Mouse (Mus musculus) urinary bladder, postnatal 36 days (tissue): Measurements from ENCODE around the gene Med18.
"Not testable (repeated sequence)": the region's sequence is repeated elsewhere in the genome, so short reads cannot be mapped to it uniquely, and the experiment has no call there.

Source experiments
- DNase-seq, 2 experiments: peaks; one replicate each; pipeline ENCODE4 v3.0.0; 2022; ENCODE audit warnings: low spot score in 2 of 2, mixed read lengths in 1 of 2

Gene Med18

GRCm38 (mm10) chr4:132482104-132482503 is 18.4 kb upstream of the Med18 start:
- DNase-seq, result not testable (repeated sequence)

GRCm38 (mm10) chr4:132477833-132478232 is 14.1 kb upstream of the Med18 start:
- DNase-seq, result no peak

- no peak for DNase-seq
Observed at GRCm38 (mm10) chr4:132475895-132476878, 12.5 kb upstream of the Med18 start.

- DNase-seq, result peak; percentile 46 to 80
Observed at GRCm38 (mm10) chr4:132474631-132475030, 10.9 kb upstream of the Med18 start.

- no peak for DNase-seq
Observed at GRCm38 (mm10) chr4:132473411-132473810, 9.7 kb upstream of the Med18 start.

GRCm38 (mm10) chr4:132469873-132470272 is 6.2 kb upstream of the Med18 start:
- no peak for DNase-seq

- DNase-seq, result no peak
Observed at GRCm38 (mm10) chr4:132464255-132464613, 513 bp upstream of the Med18 start.

- no peak for DNase-seq
Observed at GRCm38 (mm10) chr4:132462836-132463235, 885 bp downstream of the Med18 start.

GRCm38 (mm10) chr4:132460225-132460624 is 3.5 kb downstream of the Med18 start:
- no peak for DNase-seq

- no peak for DNase-seq
Observed at GRCm38 (mm10) chr4:132455561-132455960, 8.2 kb downstream of the Med18 start.

- DNase-seq, result peak; percentile 32 to 62
Observed at GRCm38 (mm10) chr4:132455146-132455545, 8.6 kb downstream of the Med18 start.

GRCm38 (mm10) chr4:132454216-132454615 is 9.5 kb downstream of the Med18 start:
- DNase-seq, result no peak

- no peak for DNase-seq
Observed at GRCm38 (mm10) chr4:132449778-132450177, 13.9 kb downstream of the Med18 start.

- no peak for DNase-seq
Observed at GRCm38 (mm10) chr4:132446105-132446504, 17.6 kb downstream of the Med18 start.

- DNase-seq, result no peak
Observed at GRCm38 (mm10) chr4:132444516-132444915, 19.2 kb downstream of the Med18 start.

- DNase-seq, result no peak
Observed at GRCm38 (mm10) chr4:132437857-132438256, 25.9 kb downstream of the Med18 start.

- DNase-seq, result no peak
Observed at GRCm38 (mm10) chr4:132432717-132433372, 30.9 kb downstream of the Med18 start.

GRCm38 (mm10) chr4:132428022-132428542 is 35.6 kb downstream of the Med18 start:
- DNase-seq, result no peak

- no peak for DNase-seq
Observed at GRCm38 (mm10) chr4:132427493-132427892, 36.2 kb downstream of the Med18 start.

GRCm38 (mm10) chr4:132426021-132426420 is 37.7 kb downstream of the Med18 start:
- no peak for DNase-seq

GRCm38 (mm10) chr4:132424765-132425164 is 39.0 kb downstream of the Med18 start:
- no peak for DNase-seq

GRCm38 (mm10) chr4:132421923-132422782 is 41.6 kb downstream of the Med18 start, which contains the start of gene Phactr4:
Phactr4 (minus strand) TSS chr4:132422489.
- DNase-seq, result peak; percentile 95 to 97
